8 mouse cellular contexts compared by ENCODE assay signal in the genomic region with DNA sequence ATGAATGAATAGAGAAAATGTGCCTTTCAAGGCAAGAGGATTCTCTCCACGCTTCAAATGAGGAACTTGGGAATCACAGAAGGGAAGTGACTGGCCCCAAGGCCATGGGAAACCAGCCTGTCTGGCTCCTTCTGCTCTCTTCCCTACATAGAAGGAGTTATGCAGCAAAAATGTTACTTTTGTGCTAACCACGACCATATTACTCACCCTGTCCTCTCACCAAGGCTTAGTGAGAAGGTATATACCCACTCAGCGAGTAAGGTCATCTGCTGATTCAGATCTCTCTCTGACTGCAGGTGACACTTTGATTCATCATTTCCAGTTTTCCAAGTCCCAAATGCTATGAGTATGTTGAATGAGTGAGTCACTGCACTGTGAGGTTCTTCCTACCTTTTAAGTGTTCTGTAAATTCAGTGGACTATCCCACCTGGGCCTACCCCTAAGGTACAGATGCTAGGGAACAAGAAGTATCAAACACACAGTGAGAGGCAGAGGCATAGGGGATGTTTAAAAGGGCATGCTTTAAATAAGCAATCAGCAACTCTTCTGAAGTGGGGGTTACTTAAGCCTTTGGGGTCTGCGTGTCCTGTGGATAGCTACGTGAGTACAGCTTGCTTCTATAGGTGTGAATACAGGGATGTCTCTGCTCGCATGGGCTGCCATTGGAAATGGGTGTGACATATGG. TPM values are rescaled to one million over a fixed set of nuclear protein-coding genes. Genes with fewer than 3 reads are reported as not detected.
DNase-seq lines count a peak whose midpoint lies in the region; ATAC-seq and TF ChIP-seq lines count a peak whose summit lies in the region.

No protein-coding gene starts in this region.

- H3K27ac ChIP-seq in limb, embryonic 12.5 days: 0 out of 2 replicates have a peak overlapping the region, but pooled peaks have one; percentile 23
- H3K27ac ChIP-seq in limb, embryonic 10.5 days: no peak overlapping the region
- peak overlapping the region; percentile 93 for H3K27ac ChIP-seq in heart, postnatal 0 days (ENCODE audit: low read depth)
- no peak overlapping the region for H3K27ac ChIP-seq in midbrain, embryonic 16.5 days (ENCODE audit: low read length)

- H3K27me3 ChIP-seq in limb, embryonic 12.5 days: no peaks in the 10 kb centered on the region
- H3K27me3 ChIP-seq in limb, embryonic 10.5 days (ENCODE audit: low read depth, poor library complexity, severe bottlenecking): no peaks in the 10 kb centered on the region
- no peaks in the 10 kb centered on the region for H3K27me3 ChIP-seq in heart, postnatal 0 days (ENCODE audit: control insufficient read depth, insufficient read depth, low read length)
- H3K27me3 ChIP-seq in midbrain, embryonic 16.5 days (ENCODE audit: control insufficient read depth, insufficient read depth, low read depth, low read length): no peaks in the 10 kb centered on the region

- TF ChIP-seq EP300 in heart, postnatal 0 days (IDR thresholded peaks at IDR 0.05; ENCODE audit: low read depth): no peak

- no peak for TF ChIP-seq CTCF in heart, postnatal 0 days (IDR thresholded peaks at IDR 0.05; ENCODE audit: low read depth)

- H3K36me3 ChIP-seq in limb, embryonic 12.5 days: no peaks in the 10 kb centered on the region
- no peaks in the 10 kb centered on the region for H3K36me3 ChIP-seq in limb, embryonic 10.5 days
- H3K36me3 ChIP-seq in heart, postnatal 0 days (replicated peaks; ENCODE audit: control insufficient read depth, insufficient read depth, low read length): no peaks in the 10 kb centered on the region; the same call in 1 of the 2 replicates
- H3K36me3 ChIP-seq in midbrain, embryonic 16.5 days (ENCODE audit: control insufficient read depth, insufficient read depth, low read length): no peaks in the 10 kb centered on the region

- H3K4me3 ChIP-seq in limb, embryonic 12.5 days (replicated peaks): no peak overlapping the region
- H3K4me3 ChIP-seq in limb, embryonic 10.5 days: no peak overlapping the region
- H3K4me3 ChIP-seq in heart, postnatal 0 days (ENCODE audit: low read depth, low read length): no peak overlapping the region
- no peak overlapping the region for H3K4me3 ChIP-seq in midbrain, embryonic 16.5 days (ENCODE audit: low read depth, low read length)

- 59% methylated on average over 6 of the region's 6 CpGs for WGBS in limb, embryonic 12.5 days
- WGBS in limb, embryonic 10.5 days: 74% methylated on average over 6 of the region's 6 CpGs
- WGBS in heart, postnatal 0 days: 69% methylated on average over 6 of the region's 6 CpGs
- 78% methylated on average over 6 of the region's 6 CpGs for whole genome bisulfite sequencing in midbrain, embryonic 16.5 days

- ATAC-seq in limb, embryonic 12.5 days (ENCODE audit: insufficient number of reproducible peaks, insufficient read depth, low FRiP score, low TSS enrichment, low read depth): 0 out of 2 replicates have a peak, but pooled peaks have one; percentile 60
- ATAC-seq in common myeloid progenitor, adult 5-6 weeks (replicated peaks; ENCODE audit: low read depth, poor library complexity, severe bottlenecking): peak; percentile 42
- no peak for ATAC-seq in heart, postnatal 0 days (ENCODE audit: insufficient read depth, low read depth)
- ATAC-seq in megakaryocyte, adult 5-6 weeks (ENCODE audit: poor library complexity, severe bottlenecking): peak; percentile 79
- ATAC-seq in midbrain, embryonic 16.5 days: no peak

- DNase-seq in limb, embryonic 10.5 days (ENCODE audit: low spot score): no peak
- DNase-seq in heart, postnatal 0 days (ENCODE audit: low spot score): no peak
- no peak for DNase-seq in right cerebral cortex, postnatal 4 days
- no peak for DNase-seq in cerebellum, postnatal 36 days

- no peak overlapping the region for H3K4me2 ChIP-seq in limb, embryonic 12.5 days
- peak overlapping the region; percentile 50 for H3K4me2 ChIP-seq in heart, postnatal 0 days (ENCODE audit: low read depth, low read length)
- no peak overlapping the region for H3K4me2 ChIP-seq in midbrain, embryonic 16.5 days (ENCODE audit: low read length)

- H3K4me1 ChIP-seq in limb, embryonic 12.5 days (replicated peaks): peaks cover 17% of the 10 kb centered on the region
- peaks cover 20% of the 10 kb centered on the region for H3K4me1 ChIP-seq in limb, embryonic 10.5 days
- H3K4me1 ChIP-seq in heart, postnatal 0 days (ENCODE audit: control insufficient read depth, insufficient read depth): peaks cover 30% of the 10 kb centered on the region
- H3K4me1 ChIP-seq in midbrain, embryonic 16.5 days (ENCODE audit: control insufficient read depth, insufficient read depth, low read length): peaks cover 2% of the 10 kb centered on the region; the same call in 1 of the 2 replicates

- H3K9me3 ChIP-seq in limb, embryonic 12.5 days: peaks cover 5% of the 10 kb centered on the region; the same call in 1 of the 2 replicates
- no peaks in the 10 kb centered on the region for H3K9me3 ChIP-seq in limb, embryonic 10.5 days (replicated peaks)
- H3K9me3 ChIP-seq in heart, postnatal 0 days (replicated peaks; ENCODE audit: control insufficient read depth, low read length): no peaks in the 10 kb centered on the region
- H3K9me3 ChIP-seq in midbrain, embryonic 16.5 days (replicated peaks; ENCODE audit: control insufficient read depth, low read length, poor library complexity, severe bottlenecking): no peaks in the 10 kb centered on the region

- no peak overlapping the region for H3K9ac ChIP-seq in limb, embryonic 12.5 days (replicated peaks)
- H3K9ac ChIP-seq in heart, postnatal 0 days (replicated peaks; ENCODE audit: low read depth, low read length): no peak overlapping the region
- no peak overlapping the region for H3K9ac ChIP-seq in midbrain, embryonic 16.5 days (ENCODE audit: low read depth, low read length)

RNA-seq across cellular contexts. Expression of a gene that starts 25.3 kb away (rescaled TPM):
- polyA plus RNA-seq in limb, embryonic 12.5 days (2016; fragmentation: Nextera tagmentation; extraction: Ambion mirVana): 111 and 117 TPM in 2 replicates
- 96.6 and 107 TPM in 2 replicates for polyA plus RNA-seq in limb, embryonic 10.5 days (2016; fragmentation: Nextera tagmentation; extraction: Ambion mirVana)
- total RNA-seq in common myeloid progenitor, adult 5-6 weeks (2017): 160 and 201 TPM in 2 replicates
- total RNA-seq in heart, postnatal 0 days (2014; rRNA removed; ENCODE audit: low replicate concordance): 14.8 and 23.5 TPM in 2 replicates
- polyA plus RNA-seq in heart, postnatal 0 days (2015; fragmentation: Nextera tagmentation; extraction: Ambion mirVana): 30.7 and 33.2 TPM in 2 replicates
- 70.9 and 75.9 TPM in 2 replicates for total RNA-seq in megakaryocyte, adult 5-6 weeks (2015)
- total RNA-seq in megakaryocyte, adult 5-6 weeks (2017): 99.2 and 125 TPM in 2 replicates
- 68.7 and 76.8 TPM in 2 replicates for polyA plus RNA-seq in midbrain, embryonic 16.5 days (2015; fragmentation: Nextera tagmentation; extraction: Ambion mirVana)

Comparison
In these comparisons a context has a peak if more than half of its experiments do, and no peak if none do; other contexts are left out.
1. H3K27ac ChIP-seq: peak in limb, embryonic 12.5 days (single experiment) and heart, postnatal 0 days (single experiment); none in limb, embryonic 10.5 days (single experiment) and midbrain, embryonic 16.5 days (single experiment).
2. ATAC-seq: peak in limb, embryonic 12.5 days (single experiment), common myeloid progenitor, adult 5-6 weeks (single experiment) and megakaryocyte, adult 5-6 weeks (single experiment); none in heart, postnatal 0 days (single experiment) and midbrain, embryonic 16.5 days (single experiment).